Mouse (Mus musculus) frontal cortex, postnatal 36 days (tissue): ENCODE measurements at regions not wholly inside any gene's neighbourhood (a gene's known extent, or its start where the extent isn't known, plus 50 kb on each side); places are given as distances from the start of the nearest gene placed in this dataset.

ENCODE experiments used
- DNase-seq, 2 experiments: peaks; one replicate each; pipeline ENCODE4 v3.0.0; 2022; ENCODE audit warnings: low spot score in 2 of 2

GRCm38 (mm10) chr7:93646658-93647057, 567.0 kb downstream of the Fam181b start:
- DNase-seq = peak in 1 of 2 experiments; percentile 2

- DNase-seq = no peak
These were observed 586.1 kb downstream of the Fam181b start for GRCm38 (mm10) chr7:93665805-93666204.

DNA sequence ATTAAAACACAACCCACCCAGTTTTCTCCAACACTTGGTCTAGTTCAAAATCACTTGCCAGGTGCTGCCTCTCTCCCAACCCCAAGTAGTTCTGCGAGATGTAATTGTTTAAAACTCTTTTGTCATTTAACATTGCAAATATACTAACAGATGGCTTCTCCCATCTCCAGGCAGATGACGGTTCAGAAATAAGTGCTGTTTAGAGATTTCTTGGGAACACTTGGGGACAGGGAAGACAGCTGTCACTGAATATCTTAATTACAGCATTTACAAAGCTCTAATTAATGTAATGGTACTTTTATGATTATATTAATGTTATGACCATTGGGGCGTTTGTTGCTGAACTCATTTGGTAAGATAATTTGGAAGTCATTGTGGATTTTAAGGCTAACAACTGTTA, 592.2 kb downstream of the Fam181b start:
- DNase-seq = no peak

DNA sequence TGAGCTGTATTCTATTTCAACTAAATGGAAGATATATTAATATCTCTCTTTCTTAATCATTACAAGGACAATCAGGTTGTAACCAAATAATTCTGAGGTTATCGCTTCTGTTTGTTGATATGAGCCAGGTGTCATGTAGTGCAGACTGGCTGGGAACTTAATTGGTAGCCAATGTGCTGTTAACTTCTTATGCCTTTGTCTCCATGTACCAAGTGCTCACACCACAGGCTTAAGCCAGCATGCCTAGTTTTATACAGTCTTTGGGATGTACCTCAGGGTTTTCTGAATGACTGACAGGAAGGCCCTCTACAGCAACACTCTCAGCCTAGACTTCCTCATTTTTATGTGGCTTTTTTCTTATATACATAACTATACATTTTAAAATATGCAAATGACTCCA, 592.8 kb downstream of the Fam181b start:
- no peak for DNase-seq
